Mouse (Mus musculus) CD4-positive, CD25-positive, alpha-beta regulatory T cell, adult 4 months (primary cell): ENCODE data around the gene Nck2. TPM values are rescaled to one million over a fixed set of nuclear protein-coding genes. Genes with fewer than 3 reads are reported as not detected.

Source experiments
- ATAC-seq: one replicate; pipeline ENCODE4 v1.8.0; 2017
- polyA plus RNA-seq, 2 experiments: library from polyadenylated mRNA; unstranded; fragments of 100-300 nt; shearing (Covaris generic); gene quantifications; one replicate each; pipeline ENCODE4 v1.2.1; 2017

Nck2 gene
- polyA plus RNA-seq: 10 to 100 TPM; 16.0 to 22.3 TPM

DNA sequence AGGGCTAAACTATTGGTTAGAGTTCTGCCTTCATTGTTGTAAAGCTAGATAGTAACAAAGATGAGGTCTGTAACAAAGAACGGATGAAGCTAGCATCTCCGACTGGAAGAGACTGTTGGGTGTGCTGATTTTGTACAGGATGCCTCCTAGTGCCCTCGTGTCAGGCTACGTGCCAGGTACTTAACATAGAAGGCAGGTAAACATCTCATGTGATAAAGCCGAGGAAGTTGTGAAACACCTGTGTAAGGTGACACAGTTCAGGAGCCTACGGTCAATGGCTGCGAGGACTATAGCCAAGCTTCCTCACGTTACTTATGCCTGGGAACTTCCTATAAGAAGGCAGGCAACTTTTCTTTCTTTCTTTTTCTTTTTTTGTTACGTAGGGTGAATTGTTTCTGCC lies at the start of gene Nck2:
Nck2 (plus strand) TSS at position 49 of the 400 bp plus-strand sequence.
- no peak for ATAC-seq

DNA sequence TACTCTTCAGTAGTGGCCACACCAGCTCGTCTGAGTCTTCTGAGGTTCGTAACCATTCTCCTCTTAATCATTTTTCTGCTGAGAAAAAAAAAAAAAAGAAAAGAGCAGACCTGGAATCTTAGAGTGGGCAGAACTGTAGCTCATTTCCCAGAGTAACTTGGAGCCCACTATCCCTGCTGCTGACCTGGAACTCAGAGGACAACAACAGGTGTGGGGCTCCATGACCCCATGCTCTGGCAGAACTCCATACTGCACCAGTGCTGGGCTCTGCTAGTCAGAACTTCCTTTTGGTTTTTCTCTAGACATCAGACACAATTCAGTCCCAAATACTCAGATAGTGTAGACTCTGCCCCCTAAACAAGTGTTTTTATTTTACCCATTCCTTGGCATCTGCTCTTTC lies 49.3 kb upstream of the Nck2 start:
- no peak for ATAC-seq

DNA sequence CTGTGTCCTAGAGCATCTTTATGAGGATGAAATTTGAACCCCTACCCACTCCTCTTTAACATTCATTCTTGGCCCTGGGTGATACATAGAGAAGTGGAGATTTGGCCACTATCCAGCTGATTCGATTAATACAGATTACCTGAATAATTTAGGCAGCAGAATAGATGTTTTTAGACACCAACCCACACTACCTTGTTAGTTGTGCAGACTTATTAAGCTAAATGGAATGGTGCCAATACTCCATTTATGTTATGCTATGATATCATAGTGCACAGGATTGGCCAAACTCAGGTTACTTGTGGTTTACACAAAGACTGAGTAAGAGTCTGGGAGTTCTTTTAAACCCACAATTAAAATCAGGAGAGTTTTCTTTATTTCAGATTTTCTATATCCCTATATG lies 48.6 kb upstream of the Nck2 start:
- ATAC-seq: no peak

DNA sequence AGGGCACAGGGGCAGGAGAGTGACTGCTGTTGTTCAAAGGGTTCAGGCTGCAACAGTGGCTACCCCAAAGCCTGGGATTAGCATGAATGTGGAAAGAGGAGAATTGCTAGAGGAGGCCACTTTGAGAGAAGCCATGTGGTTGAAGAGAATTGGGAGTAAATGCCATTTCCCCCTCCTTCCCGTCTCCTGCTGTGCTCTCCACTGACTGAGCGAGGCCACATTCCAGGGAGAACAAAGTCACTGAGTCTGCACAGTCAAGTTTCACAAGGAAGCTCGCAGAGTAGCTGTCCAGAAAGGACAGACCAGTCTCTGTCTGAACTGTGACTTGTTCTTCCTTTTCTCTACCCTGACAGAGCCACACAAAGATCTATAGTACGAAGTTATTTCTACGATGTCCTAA lies 47.9 kb upstream of the Nck2 start:
- ATAC-seq: no peak

DNA sequence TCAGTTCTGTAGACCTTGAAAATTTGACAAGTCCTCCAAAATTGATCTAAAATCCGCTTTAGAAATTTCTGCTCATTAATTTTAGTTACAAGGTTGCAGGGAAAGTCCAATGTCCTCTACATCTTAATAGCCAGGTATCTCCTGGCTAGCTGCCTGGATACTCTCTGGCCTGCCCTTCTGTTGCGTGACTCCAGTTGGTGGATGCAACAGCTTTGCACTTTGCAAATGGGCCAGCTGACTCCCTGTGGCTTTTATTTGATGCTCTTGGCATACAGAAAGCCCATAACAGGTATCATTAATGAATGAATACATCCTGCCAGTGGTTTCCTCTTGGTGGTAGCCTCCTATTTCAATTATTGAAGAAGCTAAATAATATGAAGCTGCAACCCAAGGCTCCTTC lies 47.3 kb upstream of the Nck2 start:
- no peak for ATAC-seq

DNA sequence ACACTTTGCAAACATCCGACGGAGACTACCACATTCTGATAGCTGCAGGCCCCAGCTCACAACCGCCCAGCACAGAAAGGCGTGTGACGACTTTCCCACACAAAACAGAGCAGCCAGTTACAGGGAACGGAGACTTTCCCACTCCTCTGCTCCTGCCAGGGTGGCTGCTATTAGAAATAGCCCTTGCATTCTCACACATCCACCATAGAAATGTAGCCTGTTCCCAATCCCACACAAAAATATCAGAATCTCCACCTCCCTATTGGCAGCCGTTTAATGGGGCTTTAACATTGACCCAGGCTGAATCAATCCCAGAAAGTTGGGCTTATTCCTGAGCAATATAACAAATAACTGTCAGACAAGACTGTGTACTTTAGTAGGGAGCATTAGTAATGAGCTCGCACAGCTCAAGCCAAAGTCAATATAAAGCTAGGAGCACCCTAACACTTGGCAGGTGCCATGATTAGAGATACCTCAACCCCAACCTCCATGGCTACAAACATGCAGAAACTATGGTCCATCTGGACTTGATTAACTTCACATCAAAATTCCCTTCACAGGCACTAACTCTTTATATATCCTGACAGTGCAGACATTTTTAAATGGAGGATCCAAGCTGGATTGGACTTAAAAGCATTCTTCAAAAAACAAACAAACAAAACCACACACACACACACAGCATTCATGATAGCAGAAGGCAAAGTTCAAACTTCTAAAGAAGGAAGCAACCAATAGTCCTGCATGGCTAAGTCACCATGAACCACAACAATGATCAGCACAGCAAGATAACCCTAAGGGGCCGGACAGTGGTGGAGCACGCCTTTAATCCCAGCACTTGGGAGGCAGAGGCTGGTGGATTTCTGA lies 45.4 kb upstream of the Nck2 start:
- no peak for ATAC-seq

DNA sequence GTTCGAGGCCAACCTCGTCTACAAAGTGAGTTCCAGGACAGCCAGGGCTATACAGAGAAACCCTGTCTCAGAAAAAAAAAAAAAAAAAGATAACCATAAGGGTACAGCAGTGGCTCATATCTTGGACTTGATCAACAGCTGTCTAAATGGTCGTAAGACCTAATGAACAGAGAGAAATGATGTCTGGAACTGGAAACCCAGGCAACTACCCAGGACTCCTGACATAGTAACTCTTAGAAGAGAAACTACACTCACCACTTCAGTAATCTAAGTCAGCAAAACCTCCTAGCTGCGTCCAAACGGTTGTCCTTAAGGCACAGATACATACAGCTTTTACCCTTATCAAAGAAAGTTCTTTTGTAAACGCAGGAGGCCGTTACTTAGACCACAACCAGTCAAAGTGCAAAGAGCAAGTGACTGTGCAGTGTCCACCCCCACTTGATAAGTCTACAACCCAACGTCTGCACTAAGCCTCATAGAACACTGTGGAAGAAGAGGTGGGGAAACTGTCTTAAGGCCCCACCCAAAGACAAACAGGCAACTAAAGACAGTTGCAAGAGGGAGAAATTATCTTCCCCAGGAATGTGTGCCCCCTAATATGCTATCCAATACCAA lies 44.7 kb upstream of the Nck2 start:
- ATAC-seq: no peak

DNA sequence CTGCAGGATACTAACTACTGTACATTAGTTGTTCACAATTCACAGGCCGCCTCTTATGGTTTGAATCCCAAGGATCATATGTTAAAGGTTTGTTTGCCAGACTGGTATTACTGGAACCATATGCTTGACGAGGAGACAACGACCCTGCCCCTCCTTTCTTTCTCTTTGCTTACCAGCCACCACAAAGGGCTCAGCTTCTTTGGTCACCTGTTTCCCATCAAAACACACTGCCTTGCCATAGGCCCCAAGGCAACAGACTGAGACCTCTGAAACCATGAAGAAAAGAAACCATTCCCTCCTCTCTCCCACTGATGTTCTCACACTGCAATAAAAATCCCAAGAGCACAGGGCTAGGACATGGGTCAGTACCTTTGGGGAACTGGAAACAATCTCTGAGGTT lies 43.7 kb upstream of the Nck2 start:
- ATAC-seq: no peak

DNA sequence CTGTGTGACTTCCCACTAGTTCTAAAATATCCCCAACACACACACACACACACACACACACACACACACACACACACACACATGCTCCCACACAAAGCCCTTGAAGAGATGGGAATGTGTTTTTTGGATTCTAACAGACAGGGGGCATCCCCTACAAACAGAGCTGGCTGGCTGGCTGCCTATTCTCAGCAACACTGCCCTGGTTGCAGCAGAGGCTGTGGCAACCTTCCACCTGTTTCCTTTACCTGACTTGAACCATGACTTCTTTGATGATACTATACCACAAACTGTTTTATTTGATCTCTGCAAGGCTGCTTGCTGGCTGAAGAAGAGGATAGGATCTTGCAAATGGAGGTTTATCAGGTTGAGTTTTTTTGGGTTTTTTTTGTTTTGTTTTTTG lies 41.0 kb upstream of the Nck2 start:
- peak; percentile 76 for ATAC-seq

DNA sequence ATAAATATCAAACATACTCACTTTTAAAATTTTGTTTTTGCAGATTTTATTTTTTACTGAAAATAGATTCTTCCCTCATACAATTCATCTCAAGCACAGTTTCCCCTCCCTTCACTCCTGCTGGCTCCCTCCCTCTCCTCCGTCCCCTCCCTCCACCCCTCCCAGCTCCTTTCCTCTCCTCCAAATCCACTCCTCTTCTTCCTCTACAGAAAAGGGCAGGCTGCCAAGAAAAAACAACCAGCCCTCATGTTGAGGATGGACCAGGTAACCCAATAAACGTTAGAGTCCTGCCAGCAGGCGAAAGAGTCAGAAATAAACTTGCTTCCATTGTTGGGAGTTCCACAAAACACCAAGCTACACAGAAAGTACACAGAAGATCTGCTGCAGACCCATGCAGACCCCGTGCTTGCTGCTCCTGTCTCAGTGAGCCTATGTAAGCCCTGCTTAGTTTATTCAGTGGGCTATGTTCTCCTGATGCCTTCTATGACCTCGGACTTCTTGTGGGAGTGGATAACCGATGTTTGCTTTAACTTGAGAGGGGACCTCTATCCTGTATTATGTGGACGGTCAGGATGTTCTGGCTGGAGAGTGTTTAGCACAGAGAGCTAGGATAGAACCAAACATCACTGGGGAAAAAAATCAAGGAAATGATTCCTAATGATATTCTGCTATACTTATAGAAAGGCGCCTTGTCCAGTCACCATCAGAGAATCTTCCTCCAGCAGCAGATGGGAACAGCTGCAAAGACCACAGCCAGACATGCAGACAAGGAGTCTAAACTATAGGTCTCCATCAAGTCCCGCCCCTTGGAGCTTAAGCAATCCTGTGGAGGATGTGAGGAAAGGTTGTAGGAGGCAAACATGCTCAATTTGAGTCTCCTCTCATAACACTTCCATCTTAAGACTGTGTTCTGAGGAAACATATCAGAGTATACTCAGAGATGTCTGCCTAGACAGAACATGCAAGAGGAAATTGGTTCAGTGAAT lies 39.4 kb upstream of the Nck2 start:
- no peak for ATAC-seq

DNA sequence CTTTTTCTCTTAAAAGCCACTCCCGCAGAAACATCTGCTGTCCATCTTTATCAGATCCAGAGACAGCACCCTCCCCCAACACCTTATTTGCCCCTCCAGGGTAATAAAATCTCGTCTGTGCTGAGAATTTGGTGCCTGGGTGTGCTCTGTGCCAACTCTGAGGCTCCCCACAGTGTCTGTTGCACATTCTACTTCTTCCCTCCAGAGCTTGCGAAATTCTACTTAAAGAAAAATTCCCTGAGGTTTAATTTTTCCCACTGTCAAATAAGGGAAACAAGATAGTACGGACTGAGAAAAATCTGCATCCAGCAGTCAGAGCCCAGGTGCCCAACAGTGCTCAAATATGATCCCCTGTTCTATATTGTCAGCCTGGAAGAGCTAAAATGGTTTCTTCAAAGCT lies 35.4 kb upstream of the Nck2 start:
- ATAC-seq: no peak

DNA sequence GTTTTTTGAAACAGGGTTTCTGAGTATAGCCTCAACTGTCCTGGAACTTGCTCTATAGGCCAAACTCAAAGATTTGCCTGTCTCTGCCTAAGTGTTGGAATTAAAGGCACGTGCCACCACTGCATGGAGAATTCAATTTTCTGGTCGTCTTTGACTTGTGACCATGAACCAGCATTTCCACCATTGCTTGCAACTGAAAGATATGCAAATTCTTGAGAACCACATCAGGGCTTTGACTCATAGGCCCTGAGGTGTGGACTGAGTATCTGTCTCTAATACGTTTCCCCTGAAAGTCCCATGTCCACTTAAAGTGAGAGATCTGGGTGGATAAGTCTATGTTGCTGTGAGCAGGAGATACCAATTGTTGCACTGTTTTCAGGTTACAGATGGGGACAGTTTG lies 31.6 kb upstream of the Nck2 start:
- peak; percentile 60 for ATAC-seq

DNA sequence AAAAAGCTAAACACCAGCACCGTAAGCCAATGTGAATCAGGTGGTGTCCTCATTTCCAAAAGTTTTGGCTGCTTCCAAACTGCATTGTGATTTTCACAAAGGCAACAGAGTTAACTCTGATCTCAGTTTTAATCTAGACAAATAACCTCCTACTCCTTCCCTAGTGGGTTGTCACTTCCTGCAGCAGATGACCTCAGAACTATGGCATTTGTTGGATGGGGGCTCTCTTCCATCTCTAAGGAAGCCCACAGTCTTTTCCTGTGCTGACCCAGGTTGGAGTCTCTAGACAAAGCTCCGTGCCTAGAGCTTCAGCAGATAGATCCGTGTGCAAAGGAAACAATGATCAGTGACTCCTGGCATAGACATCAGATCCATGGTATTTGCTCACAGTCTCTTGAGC lies 31.1 kb upstream of the Nck2 start:
- ATAC-seq: peak; percentile 43

DNA sequence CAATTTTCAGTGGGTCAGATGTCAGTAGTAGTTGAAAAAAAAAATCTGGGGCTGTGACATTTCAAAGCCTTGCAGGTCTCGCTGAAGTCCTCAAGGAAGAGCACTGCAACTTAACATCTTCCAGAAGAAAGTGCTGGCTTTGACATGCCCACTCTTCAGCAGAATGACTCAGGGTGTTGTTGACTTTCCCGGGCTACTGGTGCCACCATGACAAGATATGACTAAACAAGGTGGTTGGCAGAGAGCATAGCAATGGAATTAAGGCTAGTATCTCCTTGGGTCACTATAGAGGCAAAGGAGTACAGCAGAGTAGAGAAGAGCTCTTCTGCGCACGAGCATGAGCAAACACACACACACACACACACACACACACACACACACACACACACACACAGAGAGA lies 30.6 kb upstream of the Nck2 start:
- ATAC-seq: no peak

DNA sequence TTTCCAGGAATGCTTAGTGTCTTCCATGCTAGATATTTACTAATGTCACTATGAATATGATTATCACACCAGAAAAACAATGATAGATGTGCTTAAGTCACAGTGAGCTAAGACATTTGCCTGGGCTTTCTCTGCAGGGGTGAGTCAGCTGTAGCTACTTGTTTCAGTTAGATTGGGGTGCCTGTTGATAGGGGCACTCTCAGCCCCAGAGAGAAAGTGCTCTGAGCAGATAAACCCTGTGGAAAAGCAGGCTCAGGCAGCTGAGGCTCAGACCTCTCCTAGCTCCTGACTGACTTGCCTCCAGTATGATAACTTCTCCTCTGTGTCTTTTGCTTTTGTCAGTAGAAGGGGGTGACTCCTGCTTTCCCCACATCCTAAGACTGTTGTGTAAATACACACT lies 30.2 kb upstream of the Nck2 start:
- ATAC-seq: no peak

DNA sequence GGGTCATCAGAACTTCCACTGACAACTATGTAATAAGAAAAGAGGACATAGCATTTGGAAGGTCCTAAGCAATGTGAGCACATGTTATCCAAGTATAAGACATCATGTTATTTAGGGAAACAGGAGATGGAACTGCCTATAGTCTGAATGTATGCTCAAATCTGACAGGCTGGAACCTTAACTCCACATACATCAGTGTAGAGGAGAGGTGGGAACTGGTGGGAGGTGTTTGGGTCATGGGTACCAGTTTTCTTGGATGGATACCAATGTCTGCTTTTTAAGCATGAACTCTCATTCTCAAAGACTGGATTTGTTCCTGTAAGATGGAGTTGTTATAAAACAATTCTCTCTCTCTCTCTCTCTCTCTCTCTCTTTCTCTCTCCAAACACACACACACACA lies 29.4 kb upstream of the Nck2 start:
- no peak for ATAC-seq

DNA sequence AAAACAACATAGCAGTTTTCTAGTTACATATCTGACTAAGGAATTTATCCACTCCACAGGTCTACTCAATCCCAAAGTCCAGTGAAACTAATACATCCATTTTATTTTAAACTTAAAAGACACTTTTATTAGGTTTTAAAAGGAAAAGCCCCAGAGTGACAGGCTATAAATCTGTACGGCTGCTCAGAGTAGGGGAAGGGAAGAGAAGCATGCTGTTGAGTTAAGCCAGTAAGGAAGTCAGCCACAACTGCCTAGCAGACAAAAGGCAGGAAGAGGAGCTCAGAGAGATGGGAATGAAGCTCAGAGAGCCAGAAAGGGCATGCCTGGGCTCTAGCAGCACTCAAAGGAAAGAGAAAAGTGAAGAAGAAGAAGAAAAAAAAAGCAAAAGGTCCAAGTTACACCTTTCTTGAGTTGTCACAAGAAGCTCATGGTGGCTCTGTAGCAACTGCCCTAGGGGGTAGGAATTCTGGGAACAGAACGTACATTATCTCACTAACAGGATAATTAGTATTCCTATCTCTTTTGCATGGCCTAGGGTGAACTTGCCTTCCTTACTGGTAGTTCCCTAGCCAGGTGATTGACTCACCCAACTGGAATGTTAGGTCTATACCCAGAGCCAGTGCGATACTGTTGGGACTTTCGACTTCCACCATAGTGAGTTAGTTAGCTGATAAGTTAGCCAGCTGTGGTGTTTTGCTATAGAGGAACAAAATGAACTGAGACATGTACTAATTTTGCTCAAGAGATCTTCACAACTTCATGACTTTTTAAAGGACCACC lies 21.2 kb upstream of the Nck2 start:
- ATAC-seq: no peak

DNA sequence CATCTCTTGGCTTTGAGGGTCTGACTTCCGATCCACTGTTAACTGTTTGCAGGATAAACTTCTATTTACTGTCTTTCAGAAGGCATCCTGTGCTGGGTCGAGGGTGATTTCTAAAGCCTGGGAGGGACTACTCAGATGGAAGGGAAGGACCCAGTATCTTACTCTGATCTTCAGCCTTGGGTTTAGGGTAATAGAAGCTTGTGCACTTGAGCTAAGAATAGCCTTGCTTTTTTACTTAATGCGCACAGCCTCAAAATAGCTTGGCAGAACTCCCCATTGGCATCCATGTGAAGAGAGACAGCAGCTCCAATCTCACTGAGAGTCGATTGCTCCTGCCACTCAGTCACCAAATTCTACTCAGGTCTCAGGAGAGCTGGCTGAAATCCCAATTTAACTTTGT lies 17.9 kb upstream of the Nck2 start:
- no peak for ATAC-seq

DNA sequence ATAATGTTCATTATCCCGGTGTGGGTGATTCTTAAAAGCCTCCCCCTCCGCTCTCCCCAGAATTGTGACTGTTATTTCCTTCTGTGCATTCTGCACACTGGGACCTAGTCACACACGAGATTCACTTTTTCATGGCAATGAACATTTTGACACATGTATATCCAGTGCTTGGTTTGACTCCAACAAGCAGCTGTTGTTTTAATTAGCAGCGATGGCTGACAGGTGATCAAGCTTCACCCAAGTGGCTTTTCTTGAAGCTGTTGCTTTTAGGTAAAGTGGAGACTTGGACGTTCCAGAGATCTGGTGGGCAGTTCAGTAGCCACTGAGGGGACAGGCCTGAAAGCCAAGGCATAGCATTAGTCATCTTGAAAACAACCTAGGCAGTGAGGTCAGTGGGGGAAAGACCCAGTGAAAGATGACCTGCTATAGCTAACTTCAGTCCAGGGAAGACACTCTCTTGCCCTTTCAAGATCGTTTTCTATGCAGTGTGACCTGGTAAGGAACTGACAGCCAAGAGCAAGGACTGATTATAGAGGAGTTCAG lies 17.3 kb upstream of the Nck2 start:
- no peak for ATAC-seq

DNA sequence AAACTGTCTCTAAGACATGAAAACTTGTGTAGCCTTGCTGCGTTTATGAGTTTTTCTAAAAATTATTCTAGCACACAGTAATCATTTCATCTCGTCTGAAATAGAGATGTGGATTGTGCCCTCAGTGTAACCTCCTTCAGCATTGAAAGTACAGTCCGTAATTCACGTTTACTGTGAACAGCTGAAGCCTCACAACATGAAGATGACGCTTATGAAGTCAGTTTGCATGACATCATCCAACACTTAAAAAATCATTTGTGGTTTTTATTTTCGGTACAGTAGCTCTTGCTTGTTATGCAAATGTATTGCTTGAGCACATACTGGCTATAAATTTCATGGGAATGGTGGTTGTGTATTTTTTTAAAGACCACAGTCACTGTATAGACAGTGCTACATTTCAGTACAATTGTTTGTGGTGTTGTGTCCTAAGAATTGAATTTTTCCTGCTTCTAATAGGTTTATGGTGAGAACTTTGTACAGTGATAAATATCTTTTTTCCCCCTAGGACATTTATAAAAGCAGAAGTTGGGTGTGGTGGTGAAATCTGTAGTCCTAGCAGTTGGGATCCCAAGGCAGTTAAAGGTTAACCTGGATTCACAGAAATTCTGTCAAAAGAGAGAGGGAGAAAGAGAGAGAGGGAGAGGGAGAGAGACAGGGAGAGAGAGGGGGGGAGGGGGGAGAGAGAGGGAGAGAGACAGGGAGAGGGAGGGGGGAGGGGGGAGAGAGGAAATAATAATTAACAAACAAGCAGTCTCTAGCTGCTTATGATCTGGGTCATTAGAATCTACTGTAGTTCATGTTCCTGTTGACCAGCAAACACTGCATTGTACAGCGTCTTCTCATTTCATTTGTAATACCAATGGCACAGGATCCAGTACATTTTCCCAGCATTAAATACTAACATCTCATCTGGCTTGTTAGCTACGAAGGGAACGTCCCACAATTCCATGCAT lies 14.2 kb upstream of the Nck2 start:
- ATAC-seq: no peak

DNA sequence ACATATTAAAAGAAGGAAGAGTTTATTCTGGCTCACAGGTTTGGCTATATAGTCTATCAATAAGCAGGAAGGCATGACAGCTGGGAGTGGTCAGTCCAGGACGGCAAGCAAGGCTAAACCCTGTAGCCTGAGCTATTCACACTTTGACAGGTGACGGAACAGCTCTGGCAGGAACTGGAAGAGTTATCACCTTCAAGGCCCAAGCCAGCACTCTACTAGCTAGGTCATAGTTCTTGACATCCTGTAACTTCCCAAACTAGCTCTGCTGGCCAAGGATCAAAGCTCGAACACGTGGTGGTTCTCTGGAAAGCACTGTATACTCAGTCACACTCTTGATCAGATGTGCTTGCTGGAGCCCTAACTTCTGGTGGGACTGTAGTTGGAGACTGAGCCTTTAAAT lies 10.5 kb upstream of the Nck2 start:
- no peak for ATAC-seq
